ENCODE assay signal across 20 mouse cellular contexts in the genomic region with DNA sequence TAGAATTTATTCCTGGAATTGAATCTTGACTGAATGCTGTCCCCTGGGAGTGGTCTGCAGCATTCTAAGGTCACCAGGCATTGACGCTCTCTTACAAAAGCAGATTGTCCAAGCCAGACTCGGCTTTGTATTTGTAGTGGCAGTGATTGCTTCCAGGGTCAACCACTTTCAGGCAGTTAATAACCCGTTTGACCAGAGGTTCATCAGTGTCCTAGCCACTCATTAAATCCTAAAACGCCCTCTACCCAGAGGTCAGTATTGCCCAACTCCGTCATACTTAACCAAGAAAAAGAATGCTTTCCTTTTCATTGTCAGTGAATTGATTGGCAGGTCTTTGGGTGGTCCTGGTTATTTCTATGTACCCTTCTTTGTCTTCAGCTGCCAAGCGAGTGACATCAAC.
DNase-seq lines count a peak whose midpoint lies in the region; ATAC-seq and TF ChIP-seq lines count a peak whose summit lies in the region.
"Had no signal": no experiment of that assay in that cellular context is flagged by ENCODE, and none has a peak within 500 bp of the region (broad histone marks: within the 10 kb centered on the region; RNA-seq: fewer than 3 reads in every experiment).

No protein-coding gene starts in this region.

- H3K4me2 ChIP-seq in hindbrain, postnatal 0 days (ENCODE audit: low read depth, low read length): no peak overlapping the region
- no peak overlapping the region for H3K4me2 ChIP-seq in kidney, embryonic 14.5 days (replicated peaks; ENCODE audit: low read depth, low read length)
- H3K4me2 ChIP-seq: embryonic facial prominence, embryonic 12.5 days; forebrain, embryonic 15.5 days; heart, embryonic 13.5 days; hindbrain, embryonic 13.5 days had no signal

- peak; percentile 49 for DNase-seq in hindbrain, embryonic 10.5 days (ENCODE audit: low spot score)
- no peak for DNase-seq in hindbrain, postnatal 0 days (ENCODE audit: low spot score)
- peak; percentile 52 for DNase-seq in kidney, adult 9 months
- peak; percentile 18 for DNase-seq in embryo, embryonic 9.5 days (ENCODE audit: extremely low spot score)
- DNase-seq in retina, postnatal 1 day: peak; percentile 77
- no peak for DNase-seq in spleen, postnatal 14 days (ENCODE audit: low spot score in 2 of 2)
- DNase-seq: adrenal gland, postnatal 10 days; B cell, adult 2 months; cerebellum, adult 11 months; cerebellum, adult 9-10 months; cerebellum, postnatal 25 days; gastrocnemius, postnatal 10 days; heart, adult 2 months; heart, postnatal 36 days had no signal

- no peaks in the 10 kb centered on the region for H3K9me3 ChIP-seq in hindbrain, embryonic 10.5 days
- no peaks in the 10 kb centered on the region for H3K9me3 ChIP-seq in hindbrain, postnatal 0 days (ENCODE audit: low read length)
- H3K9me3 ChIP-seq in kidney, embryonic 14.5 days (ENCODE audit: control insufficient read depth, low read length): no peaks in the 10 kb centered on the region
- H3K9me3 ChIP-seq: embryonic facial prominence, embryonic 12.5 days; forebrain, embryonic 15.5 days; heart, embryonic 13.5 days; hindbrain, embryonic 13.5 days had no signal

- no peak for ATAC-seq in hindbrain, postnatal 0 days
- no peak for ATAC-seq in kidney, embryonic 14.5 days (ENCODE audit: low FRiP score, low TSS enrichment)
- ATAC-seq in frontal cortex, adult (ENCODE audit: low TSS enrichment): no peak
- ATAC-seq: forebrain, embryonic 15.5 days had no signal

- H3K9ac ChIP-seq in hindbrain, postnatal 0 days (replicated peaks; ENCODE audit: low read length): no peak overlapping the region
- no peak overlapping the region for H3K9ac ChIP-seq in kidney, embryonic 14.5 days (ENCODE audit: low read depth, low read length)
- H3K9ac ChIP-seq: embryonic facial prominence, embryonic 12.5 days; forebrain, embryonic 15.5 days; heart, embryonic 13.5 days; hindbrain, embryonic 13.5 days had no signal

- no peak for TF ChIP-seq CTCF in hindbrain, postnatal 0 days (IDR thresholded peaks at IDR 0.05; ENCODE audit: low read depth)

- no peaks in the 10 kb centered on the region for H3K36me3 ChIP-seq in hindbrain, embryonic 10.5 days
- H3K36me3 ChIP-seq in hindbrain, postnatal 0 days (ENCODE audit: insufficient read depth, low read length): no peaks in the 10 kb centered on the region
- H3K36me3 ChIP-seq in kidney, embryonic 14.5 days (ENCODE audit: control insufficient read depth, insufficient read depth, low read length): no peaks in the 10 kb centered on the region
- H3K36me3 ChIP-seq: embryonic facial prominence, embryonic 12.5 days; forebrain, embryonic 15.5 days; heart, embryonic 13.5 days; hindbrain, embryonic 13.5 days had no signal

- 27% methylated on average over 6 of the region's 6 CpGs for WGBS in hindbrain, embryonic 10.5 days
- WGBS in hindbrain, postnatal 0 days: 44% methylated on average over 6 of the region's 6 CpGs
- 40% methylated on average over 6 of the region's 6 CpGs for WGBS in kidney, embryonic 14.5 days

- peaks cover 43% of the 10 kb centered on the region for H3K27me3 ChIP-seq in hindbrain, embryonic 10.5 days (ENCODE audit: insufficient read depth, poor library complexity, severe bottlenecking)
- H3K27me3 ChIP-seq in hindbrain, postnatal 0 days (ENCODE audit: insufficient read depth, low read length): no peaks in the 10 kb centered on the region
- H3K27me3 ChIP-seq in kidney, embryonic 14.5 days (ENCODE audit: control insufficient read depth, insufficient read depth, low read length): no peaks in the 10 kb centered on the region
- H3K27me3 ChIP-seq: embryonic facial prominence, embryonic 12.5 days; forebrain, embryonic 15.5 days; heart, embryonic 13.5 days; hindbrain, embryonic 13.5 days had no signal

- H3K27ac ChIP-seq in hindbrain, embryonic 10.5 days: no peak overlapping the region
- H3K27ac ChIP-seq in hindbrain, postnatal 0 days: no peak overlapping the region
- no peak overlapping the region for H3K27ac ChIP-seq in kidney, embryonic 14.5 days (ENCODE audit: low read depth, low read length)
- H3K27ac ChIP-seq: embryonic facial prominence, embryonic 12.5 days; forebrain, embryonic 15.5 days; heart, adult 2 months; heart, embryonic 13.5 days; hindbrain, embryonic 13.5 days had no signal

- H3K4me3 ChIP-seq in hindbrain, embryonic 10.5 days: no peak overlapping the region
- H3K4me3 ChIP-seq in hindbrain, postnatal 0 days (ENCODE audit: low read length): no peak overlapping the region
- H3K4me3 ChIP-seq in kidney, embryonic 14.5 days (ENCODE audit: low read length): no peak overlapping the region
- H3K4me3 ChIP-seq: embryonic facial prominence, embryonic 12.5 days; forebrain, embryonic 15.5 days; heart, adult 2 months; heart, embryonic 13.5 days; hindbrain, embryonic 13.5 days had no signal

- peaks cover 34% of the 10 kb centered on the region for H3K4me1 ChIP-seq in hindbrain, embryonic 10.5 days (replicated peaks)
- no peaks in the 10 kb centered on the region for H3K4me1 ChIP-seq in hindbrain, postnatal 0 days (ENCODE audit: insufficient read depth, low read length)
- 0 out of 2 replicates have a peak, but pooled peaks cover 3% of the 10 kb centered on the region for H3K4me1 ChIP-seq in kidney, embryonic 14.5 days (ENCODE audit: control insufficient read depth, insufficient read depth, low read length)

Comparison
In these comparisons a context has a peak if more than half of its experiments do, and no peak if none do; other contexts are left out.
1. DNase-seq: peak in hindbrain, embryonic 10.5 days (single experiment), kidney, adult 9 months (single experiment), embryo, embryonic 9.5 days (single experiment) and retina, postnatal 1 day (single experiment); none in hindbrain, postnatal 0 days (single experiment) and spleen, postnatal 14 days (0 of 2).